Comparison of ENCODE assay signal across 15 mouse cellular contexts in genomic region chrX:7741103-7741502, GRCm38 (mm10). TPM values are rescaled to one million over a fixed set of nuclear protein-coding genes. Genes with fewer than 3 reads are reported as not detected.
DNase-seq lines count a peak whose midpoint lies in the region; ATAC-seq and TF ChIP-seq lines count a peak whose summit lies in the region.
"Had no signal": no experiment of that assay in that cellular context is flagged by ENCODE, and none has a peak within 500 bp of the region (broad histone marks: within the 10 kb centered on the region; RNA-seq: fewer than 3 reads in every experiment).

No protein-coding gene starts in this region.

- no peak for DNase-seq in kidney, adult 8-10 months
- peak; percentile 74 for DNase-seq in cerebellum, adult 9-10 months
- no peak for DNase-seq in liver, embryonic 14.5 days (ENCODE audit: low read depth in 3 of 3, low spot score in 3 of 3)
- DNase-seq in gastrocnemius, postnatal 25 days: no peak
- DNase-seq in adrenal gland, postnatal 4 days (ENCODE audit: low spot score in 2 of 2): no peak
- DNase-seq: adrenal gland, postnatal 10 days; heart, postnatal 36 days; kidney, adult 9 months had no signal

- 0 out of 2 replicates have a peak, but pooled peaks cover 5% of the 10 kb centered on the region for H3K36me3 ChIP-seq in kidney, embryonic 15.5 days
- no peaks in the 10 kb centered on the region for H3K36me3 ChIP-seq in liver, embryonic 14.5 days (replicated peaks; ENCODE audit: control insufficient read depth, insufficient read depth, low read depth)
- H3K36me3 ChIP-seq in stomach, embryonic 14.5 days (ENCODE audit: control insufficient read depth, insufficient read depth, low read length): no peaks in the 10 kb centered on the region

- peak overlapping the region; percentile 21; the same call in 1 of the 2 replicates for H3K4me2 ChIP-seq in kidney, embryonic 15.5 days
- H3K4me2 ChIP-seq in liver, embryonic 14.5 days (ENCODE audit: low read depth): peak overlapping the region; percentile 24; the same call in 1 of the 2 replicates
- H3K4me2 ChIP-seq in stomach, embryonic 14.5 days (replicated peaks; ENCODE audit: low read depth, low read length): 0 out of 2 replicates have a peak overlapping the region, but pooled peaks have one; percentile 10

- no peak for TF ChIP-seq EP300 in liver, embryonic 14.5 days (IDR thresholded peaks at IDR 0.05; ENCODE audit: low read depth)

- H3K4me3 ChIP-seq in kidney, embryonic 15.5 days (replicated peaks): peak overlapping the region; percentile 6; the same call in 1 of the 2 replicates
- H3K4me3 ChIP-seq in liver, embryonic 14.5 days (ENCODE audit: insufficient read depth in 1 of 2, low read depth in 2 of 2, low read length in 2 of 2): no peak overlapping the region
- 0 out of 2 replicates have a peak overlapping the region, but pooled peaks have one; percentile 5 for H3K4me3 ChIP-seq in stomach, embryonic 14.5 days (ENCODE audit: low read depth, low read length)
- H3K4me3 ChIP-seq: left cerebral cortex, adult 2 months had no signal

- peak overlapping the region; percentile 77 for H3K27ac ChIP-seq in kidney, embryonic 15.5 days
- H3K27ac ChIP-seq in liver, embryonic 14.5 days: no peak overlapping the region
- peak overlapping the region; percentile 48; the same call in 1 of the 2 replicates for H3K27ac ChIP-seq in stomach, embryonic 14.5 days (ENCODE audit: low read length)
- H3K27ac ChIP-seq: left cerebral cortex, adult 2 months had no signal

- no peaks in the 10 kb centered on the region for H3K9me3 ChIP-seq in kidney, embryonic 15.5 days (replicated peaks)
- H3K9me3 ChIP-seq in liver, embryonic 14.5 days (ENCODE audit: control insufficient read depth, low read length): no peaks in the 10 kb centered on the region
- H3K9me3 ChIP-seq in stomach, embryonic 14.5 days (ENCODE audit: control insufficient read depth, low read depth, low read length): no peaks in the 10 kb centered on the region

- no peaks in the 10 kb centered on the region for H3K27me3 ChIP-seq in kidney, embryonic 15.5 days
- H3K27me3 ChIP-seq in liver, embryonic 14.5 days (ENCODE audit: control insufficient read depth, insufficient read depth, low read length): no peaks in the 10 kb centered on the region
- H3K27me3 ChIP-seq in stomach, embryonic 14.5 days (ENCODE audit: control insufficient read depth, insufficient read depth, low read length): no peaks in the 10 kb centered on the region

- no peak for ATAC-seq in kidney, embryonic 15.5 days (replicated peaks; ENCODE audit: low FRiP score)
- peak; percentile 27; the same call in 1 of the 2 replicates for ATAC-seq in liver, embryonic 14.5 days (ENCODE audit: insufficient read depth)
- no peak for ATAC-seq in stomach, embryonic 14.5 days (ENCODE audit: insufficient number of reproducible peaks, insufficient read depth, low FRiP score, low read depth)
- ATAC-seq in frontal cortex, adult (ENCODE audit: low TSS enrichment): no peak

- H3K9ac ChIP-seq in kidney, embryonic 15.5 days: no peak overlapping the region
- no peak overlapping the region for H3K9ac ChIP-seq in liver, embryonic 14.5 days (replicated peaks)
- no peak overlapping the region for H3K9ac ChIP-seq in stomach, embryonic 14.5 days (replicated peaks; ENCODE audit: low read depth, low read length)

- 73% methylated on average over 5 of the region's 5 CpGs for WGBS in kidney, embryonic 15.5 days
- WGBS in liver, embryonic 14.5 days (ENCODE audit: insufficient replicate concordance): 37% methylated on average over 5 of the region's 5 CpGs
- 65% methylated on average over 5 of the region's 5 CpGs for WGBS in stomach, embryonic 14.5 days

- TF ChIP-seq CTCF in liver, embryonic 14.5 days (IDR thresholded peaks at IDR 0.05; ENCODE audit: low read depth): no peak

- 0 out of 2 replicates have a peak, but pooled peaks cover 5% of the 10 kb centered on the region for H3K4me1 ChIP-seq in kidney, embryonic 15.5 days
- peaks cover 0 to 12% of the 10 kb centered on the region in 2 experiments; a peak in 2 of 4 replicates for H3K4me1 ChIP-seq in liver, embryonic 14.5 days (replicated peaks; ENCODE audit: control insufficient read depth in 2 of 2, insufficient read depth in 2 of 2, low read length in 1 of 2)
- H3K4me1 ChIP-seq in stomach, embryonic 14.5 days (ENCODE audit: control insufficient read depth, insufficient read depth, low read length): no peaks in the 10 kb centered on the region

RNA-seq across cellular contexts. Expression of gene Ccdc120, which starts 9.6 kb away (rescaled TPM):
- 19.6 and 20.2 TPM in 2 replicates for polyA plus RNA-seq in kidney, embryonic 15.5 days (2015; fragmentation: Nextera tagmentation; extraction: Ambion mirVana)
- 1.4 and 2.0 TPM in 2 replicates for polyA plus RNA-seq in liver, embryonic 14.5 days (2012; rRNA removed)
- polyA plus RNA-seq in liver, embryonic 14.5 days (2014; fragmentation: Nextera tagmentation; extraction: Ambion mirVana): 1.5 and 2.3 TPM in 2 replicates
- polyA plus RNA-seq in stomach, embryonic 14.5 days (2014; fragmentation: Nextera tagmentation; extraction: Ambion mirVana): 18.5 and 24.6 TPM in 2 replicates
- total RNA-seq in gastrocnemius, postnatal 25 days (2021): under 1 TPM; 0.16 to 0.56 TPM
- total RNA-seq in adrenal gland, postnatal 4 days (2021): 10 to 100 TPM in 1 of 2 experiments, 1 to 10 TPM in 1; 9.0 to 10.8 TPM
- total RNA-seq: monocyte, adult 5-6 weeks had no signal

RNA-seq across cellular contexts. Expression of gene Praf2, which starts 12.9 kb away (rescaled TPM):
- polyA plus RNA-seq in kidney, embryonic 15.5 days (2015; fragmentation: Nextera tagmentation; extraction: Ambion mirVana): 64.4 and 68.9 TPM in 2 replicates
- polyA plus RNA-seq in liver, embryonic 14.5 days (2012; rRNA removed): 4.3 and 5.7 TPM in 2 replicates
- 4.0 and 6.6 TPM in 2 replicates for polyA plus RNA-seq in liver, embryonic 14.5 days (2014; fragmentation: Nextera tagmentation; extraction: Ambion mirVana)
- polyA plus RNA-seq in stomach, embryonic 14.5 days (2014; fragmentation: Nextera tagmentation; extraction: Ambion mirVana): 91.5 and 95.7 TPM in 2 replicates
- total RNA-seq in gastrocnemius, postnatal 25 days (2021): 1 to 10 TPM; 4.7 to 7.3 TPM
- total RNA-seq in adrenal gland, postnatal 4 days (2021): 10 to 100 TPM; 15.5 to 16.0 TPM

RNA-seq across cellular contexts. Expression of gene Gm45208, which starts 19.1 kb away (rescaled TPM):
- polyA plus RNA-seq in kidney, embryonic 15.5 days (2015; fragmentation: Nextera tagmentation; extraction: Ambion mirVana): 0.96 TPM in 1 of 2 replicates, not detected in the other
- polyA plus RNA-seq in liver, embryonic 14.5 days (2012; rRNA removed): 0.09 and 0.18 TPM in 2 replicates
- polyA plus RNA-seq in liver, embryonic 14.5 days (2014; fragmentation: Nextera tagmentation; extraction: Ambion mirVana): not detected in 2 replicates
- polyA plus RNA-seq in stomach, embryonic 14.5 days (2014; fragmentation: Nextera tagmentation; extraction: Ambion mirVana): 0.54 TPM in 1 of 2 replicates, not detected in the other
- not detected for total RNA-seq in gastrocnemius, postnatal 25 days (2021)
- total RNA-seq in adrenal gland, postnatal 4 days (2021): 1 to 10 TPM in 1 of 2 experiments, not detected in 1; 1.4 TPM
- total RNA-seq: adrenal gland, postnatal 10 days; common myeloid progenitor, adult 5-6 weeks; heart, adult 8-10 months; left cerebral cortex, adult 2 months; monocyte, adult 5-6 weeks had no signal

RNA-seq across cellular contexts. Expression of gene Tfe3, which starts 21.3 kb away (rescaled TPM):
- polyA plus RNA-seq in kidney, embryonic 15.5 days (2015; fragmentation: Nextera tagmentation; extraction: Ambion mirVana): 26.3 and 30.9 TPM in 2 replicates
- 4.6 and 4.7 TPM in 2 replicates for polyA plus RNA-seq in liver, embryonic 14.5 days (2012; rRNA removed)
- polyA plus RNA-seq in liver, embryonic 14.5 days (2014; fragmentation: Nextera tagmentation; extraction: Ambion mirVana): 5.7 and 7.3 TPM in 2 replicates
- polyA plus RNA-seq in stomach, embryonic 14.5 days (2014; fragmentation: Nextera tagmentation; extraction: Ambion mirVana): 20.9 and 22.3 TPM in 2 replicates
- 1 to 10 TPM; 6.1 to 8.2 TPM for total RNA-seq in gastrocnemius, postnatal 25 days (2021)
- total RNA-seq in adrenal gland, postnatal 4 days (2021): 10 to 100 TPM; 39.9 to 41.0 TPM

RNA-seq across cellular contexts. Expression of gene Wdr45, which starts 27.0 kb away (rescaled TPM):
- polyA plus RNA-seq in kidney, embryonic 15.5 days (2015; fragmentation: Nextera tagmentation; extraction: Ambion mirVana): 35.4 and 38.6 TPM in 2 replicates
- polyA plus RNA-seq in liver, embryonic 14.5 days (2012; rRNA removed): 11.8 and 12.1 TPM in 2 replicates
- 7.5 and 10.0 TPM in 2 replicates for polyA plus RNA-seq in liver, embryonic 14.5 days (2014; fragmentation: Nextera tagmentation; extraction: Ambion mirVana)
- 26.7 and 28.8 TPM in 2 replicates for polyA plus RNA-seq in stomach, embryonic 14.5 days (2014; fragmentation: Nextera tagmentation; extraction: Ambion mirVana)
- total RNA-seq in gastrocnemius, postnatal 25 days (2021): 10 to 100 TPM; 21.8 to 27.6 TPM
- total RNA-seq in adrenal gland, postnatal 4 days (2021): 10 to 100 TPM; 68.0 to 75.4 TPM

Comparison
In these comparisons a context has a peak if more than half of its experiments do, and no peak if none do; other contexts are left out.
1. H3K4me3 ChIP-seq: peak in kidney, embryonic 15.5 days (single experiment) and stomach, embryonic 14.5 days (single experiment); none in liver, embryonic 14.5 days (0 of 2).
2. Peak in every context shown above with its lines, with median percentiles within 50 percentile points of each other: H3K4me2 ChIP-seq.